Mouse (Mus musculus): ENCODE measurements at regions not wholly inside any gene's neighbourhood (a gene's known extent, or its start where the extent isn't known, plus 50 kb on each side); places are given as distances from the start of the nearest gene placed in this dataset.

GRCm38 (mm10) chr8:35877581-35877980, 112.0 kb downstream of the Gm19410 start:
- intact Hi-C loops (cut with DNase I), result no loop called here
- no peak for DNase-seq (ENCODE audit: low spot score in 2 of 2)

GRCm38 (mm10) chr8:35881810-35882209, 116.2 kb downstream of the Gm19410 start:
- intact Hi-C loops (cut with DNase I), result no loop called here
- DNase-seq (ENCODE audit: low spot score in 2 of 2), result no peak

- intact Hi-C loops (cut with DNase I), result no loop called here
- no peak for DNase-seq (ENCODE audit: low spot score in 2 of 2)
Observed at GRCm38 (mm10) chr8:35882638-35883455, 117.3 kb downstream of the Gm19410 start.

GRCm38 (mm10) chr8:35883456-35883780, 117.8 kb downstream of the Gm19410 start:
- intact Hi-C loops (cut with DNase I), result no loop called here
- DNase-seq (ENCODE audit: low spot score in 2 of 2), result no peak

- DNase-seq (ENCODE audit: low spot score in 2 of 2), result no peak
- intact Hi-C loops (cut with DNase I), result no loop called here
Observed at GRCm38 (mm10) chr8:35884545-35884944, 119.0 kb downstream of the Gm19410 start.

DNA sequence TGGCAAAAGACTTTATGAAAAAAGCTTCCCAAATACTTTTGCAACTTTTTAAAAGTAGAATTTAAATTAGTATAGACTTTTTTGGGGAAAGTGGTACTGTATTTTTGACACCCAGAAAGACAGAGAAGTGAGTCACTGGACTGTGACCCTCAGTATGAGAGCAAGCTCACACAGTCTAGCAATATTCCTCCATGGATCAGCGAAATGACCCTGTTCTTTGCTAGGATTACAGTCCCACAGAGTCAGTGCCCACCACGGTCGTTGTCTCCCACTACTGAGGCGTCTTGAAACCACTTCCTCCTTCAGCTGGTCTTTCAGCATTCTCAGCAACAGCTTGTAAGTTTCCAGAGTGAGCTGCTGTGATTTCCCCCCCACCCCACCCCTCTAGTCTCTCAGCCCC, 124.5 kb downstream of the Gm19410 start:
- DNase-seq (ENCODE audit: low spot score in 2 of 2), result no peak
- intact Hi-C loops (cut with DNase I), result no loop called here

DNA sequence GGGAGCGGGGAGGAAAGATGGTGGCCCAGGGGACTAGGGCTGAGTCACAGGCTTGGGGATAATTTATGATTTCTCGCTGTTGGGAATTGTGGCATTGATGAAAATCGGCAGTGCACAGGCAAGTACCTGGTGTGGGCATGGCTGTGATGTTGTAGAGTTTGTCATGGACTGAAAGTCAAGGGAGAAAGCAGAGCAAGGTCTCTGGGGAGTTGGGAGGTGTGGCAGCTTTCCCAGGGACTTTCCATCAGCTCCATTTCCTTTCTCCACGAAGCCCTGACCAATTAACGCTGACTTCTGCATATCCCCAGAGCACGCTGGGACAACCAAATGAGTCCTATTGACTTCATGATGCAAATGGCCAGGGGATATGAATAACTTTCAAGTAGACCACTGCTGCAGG, 126.2 kb downstream of the Gm19410 start:
- intact Hi-C loops (cut with DNase I), result no loop called here
- DNase-seq (ENCODE audit: low spot score in 2 of 2), result no peak

- no peak for DNase-seq (ENCODE audit: low spot score in 2 of 2)
- intact Hi-C loops (cut with DNase I), result no loop called here
Observed at GRCm38 (mm10) chr8:35898493-35898892, 132.9 kb downstream of the Gm19410 start.

DNA sequence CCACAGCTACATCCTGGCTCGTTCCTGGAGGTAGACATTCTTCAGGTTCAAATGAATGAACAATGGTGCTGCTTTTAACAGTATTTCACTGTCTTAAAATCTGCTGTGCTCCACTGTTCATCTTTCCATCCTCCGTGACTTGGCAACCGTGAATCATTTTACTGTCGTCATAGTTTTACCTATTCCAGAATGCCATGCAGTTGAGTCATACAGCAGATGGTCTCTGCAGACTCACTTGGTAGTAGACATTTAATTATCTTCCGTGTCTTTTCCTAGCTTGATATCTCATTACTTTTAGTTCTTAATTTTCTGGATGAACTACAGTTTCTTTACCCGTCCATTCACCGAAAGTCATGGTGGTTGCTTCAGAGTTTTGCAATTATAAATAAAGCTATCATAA, 135.9 kb downstream of the Gm19410 start:
- intact Hi-C loops (cut with DNase I), result loop anchor here (5.0 kb wide), 1 partner anchor 116 kb away; no protein-coding TSS in a partner anchor
- DNase-seq (ENCODE audit: low spot score in 2 of 2), result peak; percentile 33 to 36

GRCm38 (mm10) chr8:35904711-35905450, 139.3 kb downstream of the Gm19410 start:
- intact Hi-C loops (cut with DNase I), result loop anchor here (5.0 kb wide), 1 partner anchor 112 kb away; no protein-coding TSS in a partner anchor
- no peak for DNase-seq (ENCODE audit: low spot score in 2 of 2)

DNA sequence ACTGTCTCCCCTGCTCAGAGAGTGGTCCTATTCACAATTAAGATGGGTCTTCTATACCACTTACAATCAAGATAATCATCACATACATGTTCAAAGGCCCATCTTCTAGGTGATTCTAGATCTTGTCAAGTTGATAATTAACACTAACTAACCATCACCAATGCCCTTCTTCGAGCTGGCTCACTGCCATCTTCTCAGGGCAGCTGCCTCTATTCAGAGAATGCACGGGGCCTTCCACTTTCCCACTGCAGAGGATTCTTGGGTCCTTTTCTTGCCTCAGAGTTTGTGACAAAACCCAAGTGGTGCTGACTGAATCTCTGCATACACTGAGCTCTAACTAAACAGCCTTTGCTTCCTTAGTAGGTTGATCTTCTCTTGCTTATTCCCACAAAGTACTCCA, 142.4 kb downstream of the Gm19410 start:
- intact Hi-C loops (cut with DNase I), result no loop called here
- DNase-seq (ENCODE audit: low spot score in 2 of 2), result no peak

GRCm38 (mm10) chr8:35912264-35912663, 146.7 kb downstream of the Gm19410 start:
- intact Hi-C loops (cut with DNase I), result no loop called here
- no peak for DNase-seq (ENCODE audit: low spot score in 2 of 2)

- intact Hi-C loops (cut with DNase I), result no loop called here
- no peak for DNase-seq (ENCODE audit: low spot score in 2 of 2)
Observed at GRCm38 (mm10) chr8:35915878-35916518, 150.4 kb downstream of the Gm19410 start.

GRCm38 (mm10) chr8:35917573-35917972, 152.0 kb downstream of the Gm19410 start:
- DNase-seq (ENCODE audit: low spot score in 2 of 2), result no peak
- intact Hi-C loops (cut with DNase I), result no loop called here

DNA sequence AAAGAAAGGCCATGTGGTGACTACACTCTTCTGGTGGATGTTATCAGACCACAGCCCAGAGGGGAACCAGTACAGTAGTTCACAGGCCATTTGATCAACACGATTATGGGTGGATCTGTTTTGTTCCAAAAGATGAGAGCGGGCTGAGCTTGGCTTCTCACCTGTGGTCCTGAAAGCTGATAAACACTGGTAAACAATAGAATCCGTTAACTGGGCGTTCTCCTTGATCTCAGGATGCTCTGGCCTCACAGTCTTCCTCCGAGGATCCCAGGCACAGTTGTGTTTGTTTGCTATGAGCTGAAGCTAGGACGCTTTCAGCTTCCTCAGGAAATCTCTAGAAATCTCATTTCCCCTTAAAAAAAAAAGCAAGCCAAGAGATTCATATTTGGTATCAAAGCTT, 153.9 kb downstream of the Gm19410 start:
- intact Hi-C loops (cut with DNase I), result no loop called here
- no peak for DNase-seq (ENCODE audit: low spot score in 2 of 2)

DNA sequence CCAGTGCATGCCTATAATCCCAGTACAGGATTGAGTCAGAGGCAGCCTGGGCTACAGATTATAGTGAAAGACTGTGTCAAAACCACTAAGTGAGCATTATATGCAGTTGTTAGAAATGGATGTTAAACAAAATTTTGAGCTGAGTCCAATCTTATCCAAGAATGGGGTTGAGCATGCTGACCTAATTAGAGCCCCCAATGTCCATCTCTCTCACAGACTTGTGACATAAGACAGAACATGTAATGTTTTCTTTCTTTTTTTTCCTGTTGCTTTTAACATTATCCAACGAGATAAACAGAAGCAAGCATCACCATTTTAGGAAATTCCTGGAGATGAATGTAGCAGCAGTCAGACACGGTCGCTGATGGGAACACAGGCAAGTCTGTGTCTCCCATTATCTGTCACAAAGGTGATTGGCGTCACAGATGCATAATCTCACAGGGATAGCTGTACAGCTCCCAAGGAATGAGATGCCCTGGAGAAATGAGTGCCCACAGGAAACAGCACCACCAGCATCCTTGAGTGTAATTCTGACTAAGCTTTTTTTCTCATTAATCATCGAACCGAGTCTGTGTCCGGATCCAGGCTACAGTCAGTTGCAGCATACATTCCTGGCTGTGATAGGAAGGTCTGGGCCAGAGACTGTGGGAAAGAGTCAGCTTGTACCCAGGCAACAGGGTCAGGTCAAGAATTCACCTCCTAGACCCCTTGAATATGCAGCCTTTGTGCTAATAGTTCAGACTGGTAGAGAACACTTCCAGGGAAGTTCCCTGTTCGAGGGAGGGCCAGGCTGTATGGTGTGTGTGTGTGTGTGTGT, 154.5 kb downstream of the Gm19410 start:
- intact Hi-C loops (cut with DNase I), result no loop called here
- no peak for DNase-seq (ENCODE audit: low spot score in 2 of 2)

DNA sequence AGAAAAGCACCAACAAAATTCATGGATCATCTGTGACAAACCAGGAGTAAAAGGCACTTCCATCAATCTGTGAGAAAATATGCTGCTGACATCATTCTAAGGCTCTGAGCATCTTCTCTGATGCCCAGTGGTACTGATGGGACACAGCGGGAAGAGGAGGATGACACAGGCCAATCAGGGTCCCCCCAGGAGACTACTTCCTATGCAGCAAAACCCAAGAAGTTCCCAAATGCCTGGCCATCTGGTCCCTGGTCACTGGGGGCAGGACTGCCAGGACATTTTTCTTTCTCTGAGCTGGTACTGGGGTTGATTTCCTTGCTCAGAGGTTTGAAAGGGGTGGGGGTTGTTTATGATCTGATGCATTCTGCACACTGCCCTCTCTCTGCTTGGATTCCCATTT, 158.4 kb downstream of the Gm19410 start:
- intact Hi-C loops (cut with DNase I), result no loop called here
- DNase-seq (ENCODE audit: low spot score in 2 of 2), result no peak

DNA sequence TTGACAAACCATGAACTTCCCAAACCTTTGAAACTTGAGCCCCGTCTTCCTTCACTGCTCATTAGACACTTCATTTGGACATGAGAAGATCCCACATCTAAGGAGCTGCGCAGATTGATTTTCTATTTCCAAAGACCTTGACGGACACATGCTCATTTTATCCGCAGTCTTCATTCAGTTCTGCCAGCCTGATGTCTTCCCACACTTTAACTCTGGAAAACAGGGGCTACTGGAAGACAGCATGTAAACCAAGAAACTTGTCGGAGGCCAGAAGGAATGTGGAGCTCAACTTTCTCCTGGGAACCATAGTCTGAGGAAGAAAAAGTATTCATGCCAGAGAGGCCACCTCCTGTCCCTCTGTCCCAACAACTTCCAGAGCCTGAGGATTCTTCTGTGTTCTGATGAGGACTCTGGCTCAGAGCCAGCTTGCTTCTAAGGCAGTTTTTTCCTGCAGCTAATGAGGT, 161.8 kb downstream of the Gm19410 start:
- DNase-seq (ENCODE audit: low spot score in 2 of 2), result no peak
- intact Hi-C loops (cut with DNase I), result no loop called here

DNA sequence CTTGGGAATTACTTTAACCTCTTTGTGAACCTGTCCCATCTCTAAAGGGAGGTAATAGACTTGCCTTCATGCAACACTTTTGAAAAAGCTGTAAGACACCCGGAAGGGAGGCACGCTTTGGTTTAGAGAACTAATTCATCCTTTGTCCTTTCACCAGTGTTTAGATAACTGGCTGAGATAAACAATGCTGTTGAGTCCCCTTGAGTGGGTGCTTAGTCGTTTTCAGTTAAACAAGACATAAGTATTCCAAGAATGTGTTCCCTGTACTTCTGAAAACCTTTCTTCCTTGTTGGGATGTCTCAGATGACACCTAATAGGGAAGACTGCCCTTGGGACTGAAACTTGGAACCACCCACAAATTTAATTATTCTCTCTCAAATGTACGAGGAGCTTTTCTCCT, 164.7 kb downstream of the Gm19410 start:
- intact Hi-C loops (cut with DNase I), result loop anchor here (5.0 to 10.0 kb wide), 2 partner anchors 87 to 255 kb away; no protein-coding TSS in a partner anchor
- no peak for DNase-seq (ENCODE audit: low spot score in 2 of 2)

Data from left cerebral cortex, postnatal 36 days (tissue).